Mouse (Mus musculus) small intestine, adult 2 months (tissue): ENCODE data around the gene Ifit2. TPM values are rescaled to one million over a fixed set of nuclear protein-coding genes. Genes with fewer than 3 reads are reported as not detected.

ENCODE experiments used
- H3K27ac ChIP-seq: fragments of 200-500 bp; 2 replicates; pipeline ENCODE4 v1.5.1; 2012; ENCODE audit warnings: low read depth, low read length, control low read depth, inconsistent platforms; ENCODE audit not compliant: insufficient read depth
- H3K27me3 ChIP-seq: fragments of 200-500 bp; 2 replicates; pipeline ENCODE4 v1.6.1; 2012; ENCODE audit warnings: mild to moderate bottlenecking, moderate library complexity, low read length, inconsistent platforms; ENCODE audit not compliant: control insufficient read depth, insufficient read depth
- H3K36me3 ChIP-seq: fragments of 200-500 bp; 2 replicates; pipeline ENCODE4 v1.6.1; 2012; ENCODE audit warnings: mild to moderate bottlenecking, low read length, control low read depth, inconsistent platforms; ENCODE audit not compliant: control insufficient read depth, insufficient read depth
- H3K4me1 ChIP-seq: fragments of 200-500 bp; 2 replicates; pipeline ENCODE4 v1.6.1; 2012; ENCODE audit warnings: low read length, inconsistent platforms, mixed read lengths; ENCODE audit not compliant: control insufficient read depth, insufficient read depth, insufficient read length
- H3K4me3 ChIP-seq: fragments of 200-500 bp; 2 replicates; pipeline ENCODE4 v1.5.1; 2012; ENCODE audit warnings: low read depth, mild to moderate bottlenecking, control low read depth, inconsistent platforms, low read length, moderate library complexity
- CTCF ChIP-seq: fragments of 200-500 bp; IDR thresholded peaks from 2 replicates; pipeline ENCODE4 v1.5.1; 2012; ENCODE audit warnings: low read depth, mild to moderate bottlenecking, control low read depth, inconsistent platforms, low read length, moderate library complexity, mixed read lengths; ENCODE audit not compliant: insufficient replicate concordance, insufficient read length; ENCODE audit errors: extremely low read depth
- POLR2A ChIP-seq: fragments of 200-500 bp; IDR thresholded peaks from 2 replicates; pipeline ENCODE4 v1.6.1; 2012; ENCODE audit warnings: low read depth, mild to moderate bottlenecking, control low read depth, inconsistent platforms, low read length, moderate library complexity
- WGBS: fragments of 180-500 bp; shearing (Covaris S2); methylation state at CpG from one replicate; pipeline ENCODE4 v1.1.7; 2018; 5-methylcytosine and 5-hydroxymethylcytosine counted together
- polyA plus RNA-seq: library from polyadenylated mRNA; depleted of rRNA; stranded (reverse); fragments of >200 nt; gene quantifications from 2 replicates; pipeline ENCODE4 v1.2.3, GENCODE M21; 2012

Ifit2 gene
- polyA plus RNA-seq, 1 experiment = 0.25 TPM

GRCm38 (mm10) chr19:34556621-34557020, 6.1 kb downstream of the Ifit2 start:
- Histone ChIP-seq H3K27ac (no peak overlapping the region), H3K27me3 (no peaks in the 10 kb centered on the region), H3K4me1 (peaks cover 21% of the 10 kb centered on the region; the same call in 1 of the 2 replicates), H3K36me3 (no peaks in the 10 kb centered on the region), H3K4me3 (no peak overlapping the region)
- TF ChIP-seq POLR2A (no peak), CTCF (no peak)
- 29% methylated on average over 3 of the region's 3 CpGs for WGBS

DNA sequence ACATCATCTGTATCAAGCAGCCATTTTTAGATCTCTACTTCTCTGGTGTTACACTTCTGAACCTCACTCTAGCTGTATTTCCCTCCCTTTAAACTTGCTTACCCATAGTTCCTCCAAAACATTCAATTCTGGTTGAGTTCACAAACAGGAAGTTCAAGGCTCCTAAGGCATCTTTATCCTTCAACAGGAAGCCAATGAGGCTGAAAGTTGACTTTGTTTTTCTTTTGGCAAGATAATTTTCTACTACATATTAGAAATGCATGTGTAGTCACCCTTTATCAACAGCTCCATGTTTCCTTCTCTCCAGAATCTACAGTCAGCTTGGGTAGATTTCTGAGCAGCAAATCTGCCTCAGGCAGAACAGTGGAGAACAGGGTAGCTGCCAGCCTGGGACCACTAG, 12.1 kb downstream of the Ifit2 start:
- TF ChIP-seq POLR2A (no peak), CTCF (no peak)
- no peak overlapping the region for H3K4me3 ChIP-seq
- H3K27me3 ChIP-seq = no peaks in the 10 kb centered on the region
- H3K4me1 ChIP-seq = no peaks in the 10 kb centered on the region
- no peak overlapping the region for H3K27ac ChIP-seq
- no peaks in the 10 kb centered on the region for H3K36me3 ChIP-seq

DNA sequence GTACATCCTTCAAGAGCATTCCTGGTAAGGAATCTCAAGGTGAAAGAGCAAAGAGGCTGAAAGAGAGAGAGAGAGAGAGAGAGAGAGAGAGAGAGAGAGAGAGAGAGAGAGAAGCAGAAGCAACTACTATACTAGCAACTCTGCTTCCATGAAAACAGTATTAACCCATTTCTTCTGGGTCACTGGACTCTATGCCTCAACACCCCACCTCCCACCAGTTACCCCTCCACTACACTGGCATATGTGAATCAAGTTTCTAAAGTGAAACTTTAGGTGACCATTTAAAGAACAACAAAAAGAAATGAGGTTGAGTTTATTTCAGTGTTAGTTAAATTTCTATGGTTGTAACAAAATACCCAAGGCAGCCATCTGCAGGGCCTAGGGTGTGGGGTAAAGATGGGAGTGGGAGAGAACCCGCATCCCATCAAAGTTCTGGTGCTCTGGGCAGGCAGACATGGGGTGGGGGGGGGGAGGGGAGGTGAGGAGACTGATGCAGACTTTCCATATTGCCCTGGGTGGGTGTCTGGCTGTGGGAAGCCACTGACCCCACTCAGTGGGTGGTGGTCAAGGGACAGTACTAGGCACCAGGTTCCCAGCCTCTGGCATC, 15.8 kb downstream of the Ifit2 start:
- Histone ChIP-seq H3K27me3 (no peaks in the 10 kb centered on the region), H3K27ac (no peak overlapping the region), H3K4me3 (no peak overlapping the region), H3K4me1 (peaks cover 4% of the 10 kb centered on the region; the same call in 1 of the 2 replicates), H3K36me3 (no peaks in the 10 kb centered on the region)
- WGBS = 100% methylated on average over 1 of the region's 1 CpGs
- no peak for TF ChIP-seq CTCF
- no peak for TF ChIP-seq POLR2A

GRCm38 (mm10) chr19:34568988-34569895, 18.7 kb downstream of the Ifit2 start:
- Histone ChIP-seq H3K4me3 (no peak overlapping the region), H3K27ac (peak overlapping the region; percentile 25; the same call in 1 of the 2 replicates), H3K36me3 (no peaks in the 10 kb centered on the region; the same call in 1 of the 2 replicates), H3K27me3 (no peaks in the 10 kb centered on the region), H3K4me1 (peaks cover 11% of the 10 kb centered on the region; the same call in 1 of the 2 replicates)
- no peak for TF ChIP-seq POLR2A
- no peak for TF ChIP-seq CTCF
- WGBS = 45% methylated on average over 7 of the region's 7 CpGs

GRCm38 (mm10) chr19:34569896-34570476, 19.5 kb downstream of the Ifit2 start:
- TF ChIP-seq CTCF (no peak), POLR2A (no peak)
- Histone ChIP-seq H3K36me3 (no peaks in the 10 kb centered on the region; the same call in 1 of the 2 replicates), H3K4me1 (peaks cover 11% of the 10 kb centered on the region; the same call in 1 of the 2 replicates), H3K4me3 (no peak overlapping the region), H3K27me3 (no peaks in the 10 kb centered on the region), H3K27ac (peak overlapping the region; percentile 25)
- WGBS = 73% methylated on average over 4 of the region's 4 CpGs

GRCm38 (mm10) chr19:34571080-34571479, 20.6 kb downstream of the Ifit2 start:
- H3K4me3 ChIP-seq = no peak overlapping the region
- TF ChIP-seq POLR2A (no peak), CTCF (no peak)

More at GRCm38 (mm10) chr19:34571080-34571479, 20.6 kb downstream of the Ifit2 start:
- Histone ChIP-seq H3K36me3 (no peaks in the 10 kb centered on the region; the same call in 1 of the 2 replicates), H3K27me3 (no peaks in the 10 kb centered on the region), H3K4me1 (peaks cover 11% of the 10 kb centered on the region; the same call in 1 of the 2 replicates), H3K27ac (no peak overlapping the region)
- WGBS = 94% methylated on average over 1 of the region's 1 CpGs
